Mouse (Mus musculus) midbrain, embryonic 12.5 days (tissue): ENCODE measurements around the gene Tfr2. TPM values are rescaled to one million over a fixed set of nuclear protein-coding genes. Genes with fewer than 3 reads are reported as not detected.
A peak's percentile ranks its signal among the peaks of the same experiment; 100 is the strongest.
"Not testable (repeated sequence)": the region's sequence is repeated elsewhere in the genome, so short reads cannot be mapped to it uniquely, and the experiment has no call there.

Experiments used
- ATAC-seq: fragments of 200-750 bp; cut with Nextera tagmentation; 2 replicates; pipeline ENCODE4 v1.8.0; 2017; ENCODE audit warnings: low read depth, moderate TSS enrichment, moderate library complexity; ENCODE audit not compliant: low FRiP score
- H3K27ac ChIP-seq: fragments of 300-500 bp; sonication (generic); replicated peaks from 2 replicates; pipeline ENCODE4 v1.5.1; 2016; ENCODE audit warnings: mild to moderate bottlenecking
- H3K27me3 ChIP-seq: fragments of 300-500 bp; sonication (generic); 2 replicates; pipeline ENCODE4 v1.6.1; 2016; ENCODE audit warnings: mild to moderate bottlenecking
- H3K36me3 ChIP-seq: fragments of 300-500 bp; sonication (generic); 2 replicates; pipeline ENCODE4 v1.6.1; 2016
- H3K4me1 ChIP-seq: fragments of 300-500 bp; sonication (generic); 2 replicates; pipeline ENCODE4 v1.6.1; 2016
- H3K4me2 ChIP-seq: fragments of 300-500 bp; sonication (generic); replicated peaks from 2 replicates; pipeline ENCODE4 v1.6.1; 2016; ENCODE audit warnings: mild to moderate bottlenecking, moderate library complexity
- H3K4me3 ChIP-seq: fragments of 300-500 bp; sonication (generic); 2 replicates; pipeline ENCODE4 v1.5.1; 2016; ENCODE audit warnings: mild to moderate bottlenecking
- H3K9ac ChIP-seq: fragments of 300-500 bp; sonication (generic); replicated peaks from 2 replicates; pipeline ENCODE4 v1.6.1; 2016; ENCODE audit warnings: mild to moderate bottlenecking, moderate library complexity
- H3K9me3 ChIP-seq: fragments of 300-500 bp; sonication (generic); 2 replicates; pipeline ENCODE4 v1.6.1; 2016; ENCODE audit warnings: mild to moderate bottlenecking
- WGBS: fragments of 180-500 bp; shearing (Covaris S2); methylation state at CpG from one replicate; pipeline ENCODE4 v1.1.7; 2016; 5-methylcytosine and 5-hydroxymethylcytosine counted together
- polyA plus RNA-seq: library from polyadenylated mRNA; unstranded; fragments of >200 nt; fragmentation: Nextera tagmentation; extraction: Ambion mirVana; gene quantifications from 2 replicates; pipeline ENCODE4 v1.2.1, GENCODE M21; 2016

The Tfr2 gene
- polyA plus RNA-seq, 1 experiment from 2014 or later = 1.6 TPM

DNA sequence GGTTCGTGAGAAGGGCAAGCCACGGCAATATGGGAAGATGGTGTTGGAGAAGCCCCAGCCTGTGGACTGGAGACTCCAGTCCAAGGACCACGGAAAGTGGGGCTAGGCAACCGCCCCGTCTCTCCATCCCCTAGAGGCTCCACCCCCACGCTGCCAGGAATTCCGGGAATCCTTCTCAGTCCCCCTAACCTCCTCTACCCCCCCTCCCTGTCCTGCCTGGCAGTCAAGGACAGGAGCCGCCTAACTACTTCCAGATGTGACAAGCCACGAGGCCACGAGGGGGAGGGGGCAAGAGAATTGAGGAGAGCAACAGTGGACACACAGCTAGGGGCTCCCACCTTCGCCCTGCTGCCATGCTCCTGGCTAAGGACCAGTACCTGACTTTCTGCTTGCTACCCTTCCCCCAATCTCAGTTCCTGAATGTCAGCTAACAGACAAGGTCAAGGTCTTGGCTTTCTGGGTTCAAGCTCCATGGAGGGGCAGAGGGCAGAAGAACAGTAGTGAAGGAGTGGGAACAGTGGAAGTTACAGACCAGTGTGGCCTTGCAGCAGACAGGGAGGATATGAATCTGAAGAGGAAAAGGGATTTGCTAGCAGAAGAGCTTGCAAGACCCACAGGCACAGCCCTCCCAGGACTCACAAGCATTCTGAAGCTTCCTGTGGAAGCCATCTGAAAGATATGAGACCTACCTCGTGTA is 41.1 kb downstream of the Tfr2 start:
- no peak overlapping the region for H3K4me3 ChIP-seq
- no peak for ATAC-seq
- 21% methylated on average over 11 of the region's 12 CpGs for WGBS

DNA sequence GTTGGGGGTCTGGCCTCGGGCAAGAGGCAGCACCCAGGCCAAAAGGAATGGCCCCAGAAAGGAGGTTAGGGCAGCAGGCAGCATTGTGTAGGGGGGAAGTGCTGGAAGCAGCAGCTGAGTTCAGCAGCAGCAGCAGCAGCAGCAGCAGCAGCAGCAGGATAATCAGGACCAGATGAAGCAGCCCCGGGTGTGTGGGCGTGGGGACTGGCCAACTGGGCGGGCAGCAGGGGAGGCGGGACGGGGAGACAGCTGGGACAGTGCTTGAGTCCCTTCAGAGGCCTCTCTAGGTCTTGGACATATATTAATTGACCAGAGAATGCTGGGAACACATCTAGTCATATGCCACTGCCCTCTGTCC is 41.6 kb downstream of the Tfr2 start:
- peak overlapping the region; percentile 66 for H3K27ac ChIP-seq
- H3K27me3 ChIP-seq = peaks cover 29% of the 10 kb centered on the region
- H3K4me2 ChIP-seq = no peak overlapping the region
- H3K36me3 ChIP-seq = no peaks in the 10 kb centered on the region
- H3K9ac ChIP-seq = no peak overlapping the region
- H3K4me1 ChIP-seq = peaks cover 38% of the 10 kb centered on the region
- H3K4me3 ChIP-seq = no peak overlapping the region
- ATAC-seq = no peak
- 15% methylated on average over 6 of the region's 6 CpGs for WGBS
- no peaks in the 10 kb centered on the region for H3K9me3 ChIP-seq

More for the DNA sequence above, 41.1 kb downstream of the Tfr2 start:
- H3K4me2 ChIP-seq = peak overlapping the region; percentile 23; the same call in 1 of the 2 replicates
- H3K27ac ChIP-seq = peak overlapping the region; percentile 66
- peaks cover 38% of the 10 kb centered on the region for H3K4me1 ChIP-seq
- H3K9me3 ChIP-seq = no peaks in the 10 kb centered on the region
- H3K9ac ChIP-seq = 0 out of 2 replicates have a peak overlapping the region, but pooled peaks have one; percentile 17
- peaks cover 29% of the 10 kb centered on the region for H3K27me3 ChIP-seq
- H3K36me3 ChIP-seq = 0 out of 2 replicates have a peak, but pooled peaks cover under 1% of the 10 kb centered on the region

DNA sequence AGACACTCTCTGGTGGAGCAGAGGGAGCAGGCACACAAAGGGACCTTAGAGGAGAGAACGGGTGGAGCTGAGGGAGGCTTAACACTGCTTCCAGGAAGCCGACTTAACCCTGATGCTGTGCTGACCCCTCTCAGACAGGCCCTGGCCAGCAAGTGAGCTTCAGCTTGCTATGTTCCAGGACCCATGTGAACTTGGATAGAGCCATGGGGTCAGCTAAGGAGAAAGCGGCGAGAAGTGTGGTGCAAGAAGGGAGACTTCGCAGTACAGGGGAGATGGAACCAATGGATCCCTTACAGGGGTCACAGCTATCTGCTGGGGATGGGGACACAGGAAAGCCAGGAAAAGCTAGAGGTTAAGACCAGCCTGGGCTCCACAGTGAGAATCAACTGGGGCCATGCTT is 43.4 kb downstream of the Tfr2 start:
- no peaks in the 10 kb centered on the region for H3K9me3 ChIP-seq
- WGBS = 64% methylated on average over 5 of the region's 5 CpGs
- H3K4me3 ChIP-seq = no peak overlapping the region
- no peak overlapping the region; the same call in 1 of the 2 replicates for H3K9ac ChIP-seq
- peaks cover 20% of the 10 kb centered on the region for H3K27me3 ChIP-seq
- peaks cover 34% of the 10 kb centered on the region for H3K4me1 ChIP-seq
- no peak overlapping the region for H3K4me2 ChIP-seq
- no peak for ATAC-seq
- no peaks in the 10 kb centered on the region for H3K36me3 ChIP-seq
- H3K27ac ChIP-seq = peak overlapping the region; percentile 42; the same call in 1 of the 2 replicates

DNA sequence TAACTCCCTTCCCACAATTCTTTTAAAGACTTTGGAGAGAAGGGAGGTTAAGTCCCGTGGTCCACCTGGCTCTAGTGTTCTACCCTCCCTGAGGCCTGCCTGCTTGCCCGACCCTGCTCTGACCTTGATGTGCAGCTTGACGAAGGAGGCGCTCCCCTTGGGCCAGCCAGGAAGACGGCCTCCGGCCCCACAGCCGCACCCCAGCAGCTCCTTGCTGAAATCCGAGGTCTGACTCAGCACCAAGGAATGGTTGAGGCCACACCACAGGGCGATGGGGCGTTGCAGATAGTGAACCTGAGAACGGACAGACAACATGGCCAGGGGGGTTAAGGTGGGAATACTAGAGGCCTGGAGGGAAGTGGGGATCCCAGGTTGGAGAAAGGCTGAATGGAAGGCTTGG is 43.9 kb downstream of the Tfr2 start, which contains the start of gene Pcolce:
Pcolce (minus strand) TSS at position 235 of the 400 bp plus-strand sequence.
- no peaks in the 10 kb centered on the region for H3K36me3 ChIP-seq
- 0 out of 2 replicates have a peak within 1 kb of the TSS, but pooled peaks have one; percentile 5 for H3K4me2 ChIP-seq
- H3K4me3 ChIP-seq = no peak within 1 kb of the TSS
- H3K4me1 ChIP-seq = peaks cover 29% of the 10 kb centered on the region
- 65% methylated on average over 11 of the region's 11 CpGs for WGBS
- no peaks in the 10 kb centered on the region for H3K9me3 ChIP-seq
- ATAC-seq = no peak
- H3K9ac ChIP-seq = peak within 1 kb of the TSS; percentile 32; the same call in 1 of the 2 replicates
- peak within 1 kb of the TSS; percentile 42; the same call in 1 of the 2 replicates for H3K27ac ChIP-seq
- peaks cover 16% of the 10 kb centered on the region for H3K27me3 ChIP-seq

DNA sequence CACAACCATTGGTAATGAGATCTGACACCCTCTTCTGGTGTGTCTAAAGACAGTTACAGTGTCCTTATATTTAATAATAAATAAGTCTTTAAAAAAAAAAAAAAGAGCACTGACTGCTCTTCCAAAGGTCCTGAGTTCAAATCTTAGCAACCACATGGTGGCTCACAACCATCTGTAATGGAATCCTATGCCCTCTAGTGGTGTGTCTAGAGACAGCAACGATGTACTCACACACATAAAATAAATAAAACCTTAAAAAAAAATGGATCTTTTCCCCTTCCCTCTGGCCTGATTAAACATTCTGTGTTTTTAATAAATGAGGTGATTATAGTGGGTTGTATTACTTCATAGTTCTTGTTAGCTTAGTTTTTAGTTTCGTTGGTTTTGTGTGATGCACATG is 45.3 kb downstream of the Tfr2 start:
- H3K9me3 ChIP-seq, H3K4me2 ChIP-seq, H3K9ac ChIP-seq, H3K27ac ChIP-seq, ATAC-seq, H3K27me3 ChIP-seq, H3K4me3 ChIP-seq, H3K36me3 ChIP-seq: not testable (repeated sequence)
- H3K4me1 ChIP-seq = peaks cover 28% of the 10 kb centered on the region
- 92% methylated on average over 2 of the region's 2 CpGs for WGBS

DNA sequence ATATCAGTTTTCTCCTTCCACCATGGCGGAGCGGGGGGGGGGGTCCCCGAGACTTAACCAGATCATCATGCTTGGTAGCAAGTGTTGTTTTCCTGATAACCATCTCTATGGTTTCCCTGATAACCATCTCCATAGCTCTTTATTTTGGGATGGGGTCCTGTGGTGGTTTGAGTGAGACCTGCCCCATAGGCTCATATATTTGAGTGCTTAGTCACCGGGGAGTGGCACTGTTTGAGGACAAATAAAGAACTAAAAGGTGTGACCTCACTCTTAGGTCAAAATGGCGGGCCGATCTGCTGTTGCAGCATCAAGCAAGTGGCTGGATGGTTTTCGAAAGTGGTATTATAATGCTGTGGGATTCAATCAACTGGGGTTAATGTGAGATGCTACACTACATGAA is 45.7 kb downstream of the Tfr2 start:
- Histone ChIP-seq H3K27me3 (0 out of 2 replicates have a peak, but pooled peaks cover 7% of the 10 kb centered on the region), H3K4me3 (no peak overlapping the region), H3K36me3 (no peaks in the 10 kb centered on the region), H3K4me1 (peaks cover 25% of the 10 kb centered on the region), H3K27ac (no peak overlapping the region), H3K9ac (no peak overlapping the region), H3K4me2 (no peak overlapping the region), H3K9me3 (no peaks in the 10 kb centered on the region)
- 85% methylated on average over 7 of the region's 7 CpGs for WGBS
- ATAC-seq = no peak

DNA sequence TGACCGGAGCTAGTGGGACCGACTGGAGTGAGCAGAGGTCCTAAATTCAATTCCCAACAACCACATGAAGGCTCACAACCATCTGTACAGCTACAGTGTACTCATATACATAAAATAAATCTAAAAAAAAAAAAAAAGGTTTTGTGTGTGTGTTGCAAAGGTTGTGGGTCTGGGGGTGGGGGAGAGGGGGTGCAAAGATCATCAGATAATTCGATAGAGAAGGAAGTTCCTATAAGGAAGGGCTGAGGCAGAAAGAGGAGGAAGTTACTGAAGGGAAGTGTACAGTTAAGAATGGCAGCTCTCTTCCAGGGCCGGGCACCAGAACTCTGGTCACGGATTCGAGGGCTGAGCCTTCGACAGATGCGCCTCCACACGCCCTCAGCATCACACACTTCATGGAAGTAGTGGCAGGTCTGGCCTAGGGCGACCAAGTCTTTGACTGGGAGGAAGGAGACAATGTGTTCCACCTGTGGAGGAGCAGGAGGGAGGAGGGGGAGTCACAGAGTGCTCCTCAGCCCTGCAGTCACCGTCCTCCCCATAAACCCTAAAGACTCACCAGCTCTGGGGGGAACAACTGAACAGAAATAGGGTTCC is 54.4 kb downstream of the Tfr2 start:
- Histone ChIP-seq H3K9me3 (no peaks in the 10 kb centered on the region), H3K27ac (no peak overlapping the region), H3K9ac (no peak overlapping the region), H3K4me3 (no peak overlapping the region), H3K36me3 (no peaks in the 10 kb centered on the region), H3K27me3 (peaks cover 4% of the 10 kb centered on the region; the same call in 1 of the 2 replicates), H3K4me1 (peaks cover 12% of the 10 kb centered on the region), H3K4me2 (no peak overlapping the region)
- ATAC-seq = no peak
- WGBS = 83% methylated on average over 11 of the region's 11 CpGs

DNA sequence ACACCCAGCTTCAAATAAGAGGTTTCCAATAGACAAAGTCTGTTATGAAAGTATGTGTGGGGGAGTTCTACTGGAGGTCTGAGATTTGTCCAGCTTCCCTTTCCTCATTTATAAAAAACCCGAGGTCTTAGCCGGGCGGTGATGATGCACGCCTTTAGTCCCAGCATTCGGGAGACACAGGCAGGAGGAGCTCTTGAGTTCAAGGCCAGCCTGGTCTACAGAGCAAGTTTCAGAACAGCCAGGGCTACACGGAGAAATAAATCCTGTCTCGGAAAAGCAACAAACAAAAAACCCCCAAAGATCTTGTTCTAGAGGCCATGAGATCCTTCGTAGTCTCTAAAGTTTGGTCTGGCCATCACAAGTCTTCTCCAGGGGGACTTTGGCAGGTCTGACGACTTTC is 58.4 kb downstream of the Tfr2 start:
- H3K4me1 ChIP-seq = peaks cover 46% of the 10 kb centered on the region
- H3K36me3 ChIP-seq = 0 out of 2 replicates have a peak, but pooled peaks cover 4% of the 10 kb centered on the region
- H3K9ac ChIP-seq = peak overlapping the region; percentile 59
- WGBS = 4% methylated on average over 9 of the region's 9 CpGs
- peaks cover under 1% of the 10 kb centered on the region; the same call in 1 of the 2 replicates for H3K27me3 ChIP-seq
- H3K4me2 ChIP-seq = peak overlapping the region; percentile 66
- H3K4me3 ChIP-seq = peak overlapping the region; percentile 71
- no peaks in the 10 kb centered on the region for H3K9me3 ChIP-seq
- H3K27ac ChIP-seq = peak overlapping the region; percentile 85
- no peak for ATAC-seq

DNA sequence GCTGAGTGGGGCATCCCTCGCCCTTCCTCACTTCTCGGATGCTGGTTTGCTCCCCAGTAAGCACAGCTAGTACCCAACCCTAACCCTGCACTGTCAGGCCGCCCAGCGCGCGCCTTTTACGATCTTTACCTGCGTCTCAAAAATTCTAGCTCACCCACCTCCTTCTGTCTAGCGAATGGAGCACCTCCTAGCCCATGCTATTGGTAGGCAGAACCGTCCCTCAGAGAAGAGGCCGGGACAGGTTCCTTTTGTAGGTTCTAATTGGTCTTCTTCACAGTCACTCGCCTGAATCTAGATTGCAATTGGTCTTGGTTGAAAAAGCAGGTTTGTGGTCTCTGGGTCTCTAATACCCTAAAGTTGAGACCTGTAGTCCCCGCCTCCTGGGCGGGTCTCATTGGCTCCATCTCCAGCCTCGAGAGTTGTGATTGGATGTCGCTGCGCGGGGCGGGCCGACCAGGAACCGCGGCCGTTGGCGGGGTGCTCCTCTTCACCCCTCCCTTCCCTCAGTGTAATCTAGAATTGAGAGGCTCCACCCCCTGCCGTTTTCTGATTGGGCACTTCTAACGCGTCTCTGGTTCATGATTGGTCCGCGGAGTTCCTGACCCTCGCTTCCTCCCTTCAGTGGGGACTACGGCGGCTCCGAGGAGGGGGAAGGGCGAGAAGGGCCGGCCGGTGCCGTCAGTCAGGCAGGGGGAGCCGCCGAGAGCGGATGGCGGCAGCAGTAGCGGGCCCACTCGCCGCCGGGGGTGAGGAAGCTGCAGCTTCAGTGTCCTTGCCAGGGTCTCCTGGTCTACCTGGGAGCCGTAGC is 59.1 kb downstream of the Tfr2 start, which contains the start of the genes Fbxo24, Lrch4 and Gm20605:
Fbxo24 (minus strand) TSS at position 505 of the 808 bp plus-strand sequence.
Lrch4 (plus strand) TSS at position 624 of the 808 bp plus-strand sequence.
Gm20605 (plus strand) TSS at position 678 of the 808 bp plus-strand sequence.
- Histone ChIP-seq H3K9me3 (no peaks in the 10 kb centered on the region), H3K9ac (peak within 1 kb of the TSS; percentile 77), H3K4me1 (peaks cover 46% of the 10 kb centered on the region), H3K36me3 (peaks cover 11% of the 10 kb centered on the region), H3K27me3 (no peaks in the 10 kb centered on the region), H3K4me3 (peak within 1 kb of the TSS; percentile 71), H3K27ac (peak within 1 kb of the TSS; percentile 91), H3K4me2 (peak within 1 kb of the TSS; percentile 90)
- WGBS = under 1% methylated on average over 45 of the region's 46 CpGs
- ATAC-seq = peak; percentile 99

DNA sequence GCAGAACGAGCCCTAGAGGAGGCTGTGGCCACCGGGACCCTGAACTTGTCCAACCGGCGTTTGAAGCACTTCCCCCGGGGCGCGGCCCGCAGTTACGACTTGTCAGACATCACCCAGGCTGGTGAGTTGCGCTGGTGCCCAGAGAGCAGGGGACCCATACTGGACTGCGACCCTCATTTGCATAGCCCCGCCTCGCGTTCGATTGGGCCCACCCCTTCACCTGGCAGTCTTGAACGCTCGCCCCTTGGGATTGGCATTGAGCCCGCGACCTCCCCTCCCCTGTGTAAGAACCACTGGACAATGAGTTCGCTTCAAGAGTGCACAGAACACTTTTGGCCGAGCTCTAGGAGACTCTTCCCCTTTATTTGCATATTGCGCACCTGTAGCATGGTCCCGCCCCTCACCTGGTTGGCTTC is 59.7 kb downstream of the Tfr2 start:
- H3K36me3 ChIP-seq = peaks cover 17% of the 10 kb centered on the region
- peaks cover 46% of the 10 kb centered on the region for H3K4me1 ChIP-seq
- peak overlapping the region; percentile 77 for H3K9ac ChIP-seq
- H3K4me2 ChIP-seq = peak overlapping the region; percentile 90
- H3K27ac ChIP-seq = peak overlapping the region; percentile 91
- peak overlapping the region; percentile 71 for H3K4me3 ChIP-seq
- no peaks in the 10 kb centered on the region for H3K9me3 ChIP-seq
- 1% methylated on average over 23 of the region's 23 CpGs for WGBS
- no peaks in the 10 kb centered on the region for H3K27me3 ChIP-seq
- peak; percentile 45 for ATAC-seq

DNA sequence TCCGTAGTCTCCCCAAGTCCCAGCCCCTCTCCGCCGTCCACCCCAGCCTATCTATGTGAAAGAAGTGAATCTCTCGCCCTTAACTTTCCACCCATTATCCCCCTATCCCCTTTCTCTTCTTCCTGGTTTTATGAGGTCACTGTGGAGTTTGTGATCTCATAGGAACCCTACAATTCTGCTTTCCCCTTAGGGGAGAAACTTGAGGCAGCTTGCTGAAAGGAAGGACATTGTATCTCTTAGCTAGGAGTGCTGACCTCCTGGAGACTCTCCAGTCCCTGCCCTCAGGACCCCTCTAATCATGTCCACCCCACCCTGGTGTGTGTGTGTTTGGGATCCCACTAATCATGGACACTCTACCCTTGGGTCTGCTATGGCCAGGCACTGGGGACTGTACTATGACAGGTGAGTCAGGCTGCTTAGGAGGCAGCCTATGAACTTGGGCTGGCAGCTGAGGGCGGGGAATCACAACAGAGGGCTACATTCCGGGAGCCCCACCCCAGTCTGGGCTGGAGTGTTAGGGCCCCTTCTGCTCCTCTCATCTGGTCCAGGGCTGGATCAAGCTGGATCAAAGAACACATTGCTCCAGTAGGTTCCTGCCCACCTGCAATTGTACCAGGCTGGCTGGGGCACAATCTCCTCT is 60.4 kb downstream of the Tfr2 start:
- Histone ChIP-seq H3K36me3 (peaks cover 18% of the 10 kb centered on the region), H3K27ac (peak overlapping the region; percentile 42; the same call in 1 of the 2 replicates), H3K4me3 (peak overlapping the region; percentile 71), H3K27me3 (no peaks in the 10 kb centered on the region), H3K9ac (peak overlapping the region; percentile 77), H3K9me3 (no peaks in the 10 kb centered on the region), H3K4me2 (peak overlapping the region; percentile 90), H3K4me1 (peaks cover 41% of the 10 kb centered on the region)
- ATAC-seq = no peak
- 30% methylated on average over 6 of the region's 6 CpGs for WGBS
